Comparison of ENCODE assay signal across 8 mouse cellular contexts in genomic region chr13:38960063-38961050, GRCm38 (mm10). TPM values are rescaled to one million over a fixed set of nuclear protein-coding genes. Genes with fewer than 3 reads are reported as not detected.
DNase-seq lines count a peak whose midpoint lies in the region; ATAC-seq lines count a peak whose summit lies in the region.

Slc35b3 (minus strand) TSS chr13:38960875.

- ATAC-seq in inflammation-experienced regulatory T-cells, adult 6 months, result peak; percentile 78

- peak; percentile 81 for DNase-seq in adipocyte (ENCODE audit: low spot score)
- peak; percentile 89 for DNase-seq in embryo, embryonic 10 days (ENCODE audit: low spot score)
- peak; percentile 84 for DNase-seq in gastrocnemius, postnatal 14 days
- DNase-seq in left cerebral cortex, postnatal 14 days (ENCODE audit: low spot score in 2 of 2), result peak; percentile 74 to 81
- DNase-seq in mesoderm, embryonic 11.5 days (ENCODE audit: low read depth, low spot score), result peak; percentile 90
- DNase-seq in right cerebral cortex, postnatal 36 days (ENCODE audit: low spot score in 2 of 2), result peak; percentile 69 to 73
- DNase-seq in yolk sac, embryonic 10.5 days (ENCODE audit: low spot score), result peak; percentile 93

- intact Hi-C loops in gastrocnemius, postnatal 14 days (cut with DNase I; ENCODE audit: low total_unique reads), result no loop called here
- intact Hi-C loops in left cerebral cortex, postnatal 14 days (cut with DNase I), result no loop called here

RNA-seq across cellular contexts. Expression of gene Slc35b3, which starts in this region (rescaled TPM):
- 1 to 10 TPM; 3.5 to 3.9 TPM for total RNA-seq in gastrocnemius, postnatal 14 days (2021)
- polyA plus RNA-seq in inflammation-experienced regulatory T-cells, adult 6 months (2017; shearing (Covaris generic)), result 10 to 100 TPM; 53.7 to 96.4 (median 74.9) TPM
- total RNA-seq in left cerebral cortex, postnatal 14 days (2021), result 10 to 100 TPM; 19.1 to 19.2 TPM

Comparison
In these comparisons a context has a peak if more than half of its experiments do, and no peak if none do; other contexts are left out.
1. Peak in every context shown above with its lines: DNase-seq and ATAC-seq.
2. RNA of gene Slc35b3 (total RNA-seq): 19.1 to 19.2 TPM in left cerebral cortex, postnatal 14 days; 3.5 to 3.9 TPM in gastrocnemius, postnatal 14 days; every median in the first group is over 4 times any median in the second.